Mouse (Mus musculus): Measurements from ENCODE around the gene Foxk1.

GRCm38 (mm10) chr5:142461942-142462640 is 60.8 kb downstream of the Foxk1 start:
- TF ChIP-seq ZC3H11A (IDR thresholded peaks at IDR 0.05; ENCODE audit: borderline replicate concordance, low read depth, low read length) (no peak), MAFK (IDR thresholded peaks at IDR 0.05; ENCODE audit: insufficient read depth, low read depth, low read length) (no peak), ZNF384 (IDR thresholded peaks at IDR 0.05; ENCODE audit: low read depth, low read length) (no peak)
